Mouse (Mus musculus): ENCODE data around the gene Idnk.

Gene Idnk

DNA sequence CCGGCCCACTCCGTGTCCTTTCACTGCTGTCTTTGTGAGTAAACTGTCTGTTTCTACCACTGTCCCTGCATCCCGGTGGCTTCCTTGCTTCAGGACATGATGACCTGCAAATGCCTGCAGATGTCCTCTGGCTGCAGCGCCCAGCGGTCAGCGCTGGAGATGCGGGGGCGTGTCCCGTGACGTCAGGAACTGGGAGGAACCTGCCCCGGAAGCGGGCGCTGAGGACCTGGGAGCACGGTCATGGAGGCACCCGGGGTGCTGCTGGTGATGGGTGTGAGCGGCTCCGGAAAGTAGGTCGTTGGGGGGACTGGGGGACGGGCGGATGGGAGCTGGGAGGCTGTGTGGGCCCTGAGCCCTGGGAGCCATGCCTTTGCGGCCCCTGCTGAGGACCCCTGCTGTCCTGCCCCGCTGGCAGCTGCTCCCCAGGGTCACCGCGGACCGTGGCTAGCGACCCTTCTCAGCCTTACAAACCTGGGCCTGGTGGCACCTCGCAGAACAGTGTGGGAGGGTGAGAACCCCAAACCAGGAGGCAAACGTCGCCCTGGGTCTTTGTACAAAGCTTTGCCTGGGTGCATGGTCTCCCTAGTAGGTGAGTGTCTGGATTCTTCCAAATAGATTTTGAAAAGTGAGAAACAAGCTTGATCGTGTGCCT, at the start of gene Idnk:
TSS of gene Idnk (plus strand) at position 203 of the 652 bp plus-strand sequence.
- DNase-seq (ENCODE audit: low read depth, low spot score): peak; percentile 83

DNA sequence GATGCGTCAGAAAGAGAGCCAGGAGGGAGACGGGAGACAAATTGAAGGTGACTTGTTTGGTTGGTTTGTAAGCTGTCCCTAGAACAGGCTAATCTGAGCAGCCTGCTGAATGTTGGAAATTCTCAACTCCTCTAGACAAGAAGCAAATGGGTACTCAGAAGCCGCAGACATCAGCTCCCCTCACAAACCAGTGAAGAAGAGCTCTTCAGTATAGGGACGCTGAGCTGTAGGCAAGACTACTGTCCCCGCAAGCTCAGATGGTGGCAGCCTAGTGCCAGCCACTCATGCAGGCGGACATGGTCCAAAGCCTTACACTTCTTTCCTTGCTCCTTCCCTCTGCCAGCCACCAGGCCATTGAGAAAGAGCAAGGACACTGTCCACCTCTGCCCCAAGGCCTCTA, 46.1 kb upstream of the Idnk start:
- DNase-seq (ENCODE audit: low read depth, low spot score): no peak

DNA sequence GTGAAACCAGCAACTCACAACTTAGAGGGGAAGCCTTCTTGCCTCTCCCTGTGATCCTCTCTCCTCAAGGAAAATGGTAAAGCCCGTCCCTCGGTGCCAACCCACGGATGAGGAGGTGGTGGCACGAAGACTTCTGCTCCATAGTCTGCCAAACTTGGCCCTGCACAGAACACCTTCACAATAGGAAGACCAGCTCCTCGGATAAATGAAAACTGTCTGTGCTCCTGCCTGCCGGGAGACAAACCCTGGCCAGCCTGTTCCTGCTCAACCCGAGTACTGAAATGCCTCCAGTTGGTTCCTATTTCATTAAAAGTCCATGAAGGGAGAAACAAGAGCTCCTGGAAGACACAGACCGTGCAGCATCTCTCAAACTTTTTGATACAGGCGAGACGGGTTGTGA, 45.3 kb upstream of the Idnk start:
- DNase-seq (ENCODE audit: low read depth, low spot score): no peak

DNA sequence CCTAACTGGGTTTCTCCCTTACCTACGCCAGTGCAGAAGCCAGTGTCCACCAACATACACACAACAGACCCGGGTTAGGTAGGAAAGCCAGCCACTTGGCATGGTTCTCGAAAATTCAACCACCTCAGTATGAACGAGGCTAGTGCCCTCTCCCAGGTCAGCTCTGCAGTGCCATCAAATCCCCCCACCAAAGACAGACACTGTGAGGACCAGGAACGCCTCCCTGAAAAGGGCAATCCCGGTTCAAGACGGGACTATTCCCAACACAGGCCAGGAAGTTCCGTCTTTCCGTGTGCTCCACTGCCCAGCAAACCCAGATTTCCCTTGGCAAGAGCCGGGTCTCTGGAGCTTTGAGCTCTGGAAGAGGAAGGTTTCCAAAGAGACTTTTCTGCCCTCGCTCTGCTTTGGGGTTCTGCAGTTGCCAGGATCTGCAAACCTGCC, 44.8 kb upstream of the Idnk start:
- no peak for DNase-seq (ENCODE audit: low read depth, low spot score)

DNA sequence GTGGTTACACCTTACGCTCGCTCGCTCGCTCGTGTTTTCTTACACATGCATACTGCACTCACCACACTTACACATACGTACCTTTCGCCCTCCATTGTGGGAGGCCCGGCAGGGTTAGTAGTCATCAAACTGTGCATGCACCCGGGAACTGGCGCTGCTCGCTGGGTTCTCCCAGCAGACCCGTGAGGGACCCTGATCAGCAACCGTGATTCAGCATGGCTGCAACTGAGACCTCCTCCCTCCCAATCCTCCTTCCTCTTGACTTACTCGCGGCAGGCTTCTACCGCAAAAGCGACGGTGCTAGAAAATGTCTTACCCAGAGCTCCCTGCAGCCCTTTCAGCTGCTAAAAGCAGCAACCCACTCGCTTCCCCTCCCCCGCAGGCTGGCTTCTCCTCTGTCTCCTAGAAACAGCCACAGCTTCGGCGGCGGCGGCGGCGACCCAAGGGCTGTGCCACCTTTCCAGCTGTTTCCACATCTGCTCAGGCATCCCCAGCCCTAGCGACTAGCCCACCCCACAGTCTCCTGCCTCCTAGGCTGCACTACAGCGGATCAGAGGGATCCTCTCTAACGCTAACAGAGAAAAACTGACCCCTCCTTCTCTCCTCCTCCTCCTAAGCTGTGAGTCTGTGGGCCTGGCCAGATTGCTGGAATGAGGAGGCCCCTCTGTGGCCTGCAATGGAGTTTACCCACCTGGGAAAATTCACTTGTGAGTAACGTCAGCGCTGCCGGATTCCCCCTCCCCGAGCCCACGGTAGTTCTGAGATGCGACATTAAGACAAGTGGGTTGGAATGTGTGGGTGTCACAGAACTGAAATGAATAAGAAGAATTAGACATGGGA, 44.2 kb upstream of the Idnk start, which contains the start of gene Klhl3:
TSS of gene Klhl3 (minus strand) at position 532 of the 840 bp plus-strand sequence.
- peak; percentile 43 for DNase-seq (ENCODE audit: low read depth, low spot score)

DNA sequence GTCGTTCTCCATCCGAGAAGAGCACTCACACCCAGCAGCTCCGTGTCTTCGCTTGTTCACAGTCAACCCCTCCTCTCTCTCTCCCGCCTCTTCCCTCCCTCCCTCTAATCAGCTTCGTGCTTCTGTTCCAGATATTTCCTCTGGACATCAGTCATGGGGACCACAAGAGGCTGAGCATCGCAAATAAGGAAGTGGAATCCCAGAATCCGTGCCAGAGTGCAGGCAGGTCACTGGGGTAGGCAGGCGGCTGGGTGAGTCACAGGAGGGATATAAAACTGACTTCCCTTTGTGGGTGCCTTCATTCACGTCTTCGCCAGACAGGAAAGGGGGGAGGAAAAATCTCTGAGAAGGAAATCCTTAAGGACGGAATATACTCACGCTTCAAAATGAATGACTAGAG, 42.2 kb upstream of the Idnk start:
- no peak for DNase-seq (ENCODE audit: low read depth, low spot score)

DNA sequence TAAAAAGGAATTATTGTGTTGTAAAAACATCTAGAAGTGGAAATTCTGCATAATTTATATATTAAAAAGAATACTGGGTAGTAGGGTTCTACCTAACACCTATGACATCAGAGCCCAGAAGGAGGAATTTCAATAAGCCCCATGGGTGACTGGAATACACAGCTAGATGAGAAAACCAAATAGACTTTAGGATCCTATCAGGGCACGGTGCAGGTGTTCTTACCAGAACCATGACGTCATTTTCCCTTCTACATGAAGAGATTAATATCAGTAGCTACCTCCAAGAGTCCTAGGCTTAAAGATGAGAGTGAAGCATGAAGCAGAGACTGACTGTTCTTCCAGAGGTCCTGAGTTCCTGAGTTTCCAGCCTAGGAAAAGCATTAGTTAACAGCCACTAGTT, 40.6 kb upstream of the Idnk start:
- no peak for DNase-seq (ENCODE audit: low read depth, low spot score)

DNA sequence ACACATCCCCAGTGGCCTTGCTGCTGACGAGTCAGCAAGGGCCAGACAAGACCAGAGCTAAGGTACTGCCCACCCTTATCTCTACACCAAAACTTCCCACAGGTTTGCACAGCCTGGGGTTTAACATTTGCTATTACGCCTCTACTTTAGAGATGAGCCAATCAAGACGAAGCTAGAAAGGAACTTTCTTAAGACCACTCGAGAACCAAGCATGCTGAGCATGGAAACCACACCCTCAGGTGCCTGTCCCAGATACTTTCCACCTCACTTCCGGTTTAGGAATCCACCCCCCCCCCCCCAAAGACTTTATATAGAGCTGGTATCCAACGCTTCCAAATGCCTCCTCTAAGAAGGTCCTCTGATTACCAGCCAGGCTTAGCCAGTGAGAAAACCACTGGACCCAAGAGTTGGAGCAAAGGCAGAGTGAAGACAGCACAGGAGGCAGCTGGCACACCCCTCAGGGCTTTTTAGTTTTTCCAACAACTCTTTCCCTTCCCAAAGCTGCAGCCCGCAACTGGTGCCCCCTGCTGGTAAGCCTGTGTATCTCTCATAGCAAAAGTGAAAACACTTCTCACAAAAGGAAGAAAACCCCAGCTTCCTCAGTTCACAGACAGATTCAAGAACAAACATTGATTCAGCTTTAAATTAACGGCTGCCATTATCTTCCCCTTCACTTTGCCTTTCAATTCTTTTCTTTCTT, 40.0 kb upstream of the Idnk start:
- DNase-seq (ENCODE audit: low read depth, low spot score): no peak

DNA sequence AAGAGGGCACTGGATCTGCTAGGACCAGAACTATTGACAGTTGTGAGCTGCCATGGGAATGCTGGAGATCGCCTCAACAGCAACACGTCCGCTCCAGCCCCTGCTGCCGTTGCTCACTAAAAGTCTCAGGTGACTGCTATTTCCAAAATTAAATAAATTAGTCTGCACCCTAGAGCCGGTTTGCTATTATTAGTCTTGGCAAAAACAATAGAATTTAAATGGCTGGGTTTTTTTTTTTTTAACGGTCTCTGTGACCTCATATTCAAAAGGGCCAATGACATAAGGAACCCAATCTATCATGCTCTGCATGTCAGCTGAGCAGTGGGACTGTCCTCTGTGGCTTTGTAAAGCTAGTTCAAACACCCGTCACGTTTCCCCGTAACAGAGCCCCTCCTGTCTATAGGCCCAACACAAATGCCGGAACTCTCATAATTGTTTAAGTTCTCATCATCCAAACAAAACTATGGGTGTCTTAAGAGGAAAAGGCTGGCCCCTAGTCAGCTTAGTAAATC, 34.6 kb upstream of the Idnk start:
- DNase-seq (ENCODE audit: low read depth, low spot score): no peak

DNA sequence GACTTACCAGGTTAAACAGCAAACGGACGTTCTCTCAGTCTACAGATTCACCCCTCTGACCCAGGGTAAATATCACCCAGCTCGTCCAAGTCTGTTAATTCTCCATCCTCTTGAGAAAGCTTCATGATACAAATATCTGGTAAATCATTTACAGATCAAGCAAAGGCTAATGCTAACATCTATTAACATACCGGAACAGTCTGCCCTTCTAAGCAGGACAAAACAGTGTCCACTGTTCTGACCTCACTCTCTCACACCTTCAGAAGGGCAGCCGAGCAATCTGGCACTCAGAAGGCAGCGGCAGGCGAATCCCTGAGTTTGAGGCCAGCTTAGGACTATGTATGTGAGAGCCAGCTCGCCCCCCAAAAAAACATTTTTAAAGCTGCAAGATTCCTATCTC, 34.1 kb upstream of the Idnk start:
- DNase-seq (ENCODE audit: low read depth, low spot score): no peak

DNA sequence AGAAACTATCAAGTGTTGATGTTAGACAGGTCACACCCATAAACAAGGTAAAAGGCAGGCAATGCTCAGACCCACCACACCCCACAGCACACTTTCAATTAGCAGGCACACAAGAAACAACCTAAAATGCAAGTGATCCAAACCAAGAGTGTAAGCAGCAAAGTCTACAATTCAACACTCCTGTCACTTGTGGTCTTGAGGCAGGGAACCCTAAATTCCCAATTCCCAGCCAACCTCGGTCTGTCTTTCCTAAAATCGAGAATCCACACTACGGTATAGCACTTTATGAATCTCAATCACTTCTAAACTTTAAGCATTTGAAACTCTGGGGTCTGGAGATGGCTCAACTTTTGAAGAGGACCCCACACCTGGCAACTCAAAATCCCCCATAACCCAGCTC, 33.2 kb upstream of the Idnk start:
- no peak for DNase-seq (ENCODE audit: low read depth, low spot score)

DNA sequence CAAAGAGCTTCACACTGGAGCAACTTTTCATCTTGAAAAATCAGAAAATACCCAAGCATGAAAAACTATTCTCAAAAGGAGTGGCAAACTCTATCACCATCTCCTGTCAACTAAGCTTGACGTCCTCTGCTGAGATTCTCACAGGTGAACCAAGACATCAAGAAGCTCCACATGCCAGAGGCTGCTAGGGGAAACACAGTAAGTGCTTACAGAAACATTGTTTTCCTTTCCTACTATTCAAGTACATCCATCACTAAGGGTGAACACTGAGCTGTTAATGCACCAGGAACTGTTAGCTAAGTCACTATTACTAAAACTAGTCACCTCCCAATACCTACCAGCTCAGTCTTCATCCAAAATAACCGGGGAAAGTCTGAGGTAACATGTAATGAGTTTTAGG, 32.5 kb upstream of the Idnk start:
- no peak for DNase-seq (ENCODE audit: low read depth, low spot score)

DNA sequence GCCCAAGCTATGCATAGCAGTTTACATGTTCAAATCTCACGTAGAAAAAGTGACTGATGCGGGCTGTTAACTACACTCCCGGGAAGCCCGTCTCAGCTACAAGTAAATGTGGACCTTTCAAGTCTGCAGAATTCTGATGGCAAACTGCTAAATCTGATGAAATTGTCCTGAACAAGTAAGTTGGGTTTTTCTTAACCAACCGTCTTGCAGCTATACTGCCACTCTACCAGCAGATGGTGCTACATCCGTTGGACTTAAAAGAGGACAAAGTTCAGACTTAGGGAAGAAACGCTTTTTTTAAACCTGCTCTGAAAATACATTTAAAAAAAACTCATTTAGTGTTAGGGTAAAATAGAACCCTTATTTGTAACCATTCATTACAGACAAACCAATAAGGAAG, 31.3 kb upstream of the Idnk start:
- no peak for DNase-seq (ENCODE audit: low read depth, low spot score)

DNA sequence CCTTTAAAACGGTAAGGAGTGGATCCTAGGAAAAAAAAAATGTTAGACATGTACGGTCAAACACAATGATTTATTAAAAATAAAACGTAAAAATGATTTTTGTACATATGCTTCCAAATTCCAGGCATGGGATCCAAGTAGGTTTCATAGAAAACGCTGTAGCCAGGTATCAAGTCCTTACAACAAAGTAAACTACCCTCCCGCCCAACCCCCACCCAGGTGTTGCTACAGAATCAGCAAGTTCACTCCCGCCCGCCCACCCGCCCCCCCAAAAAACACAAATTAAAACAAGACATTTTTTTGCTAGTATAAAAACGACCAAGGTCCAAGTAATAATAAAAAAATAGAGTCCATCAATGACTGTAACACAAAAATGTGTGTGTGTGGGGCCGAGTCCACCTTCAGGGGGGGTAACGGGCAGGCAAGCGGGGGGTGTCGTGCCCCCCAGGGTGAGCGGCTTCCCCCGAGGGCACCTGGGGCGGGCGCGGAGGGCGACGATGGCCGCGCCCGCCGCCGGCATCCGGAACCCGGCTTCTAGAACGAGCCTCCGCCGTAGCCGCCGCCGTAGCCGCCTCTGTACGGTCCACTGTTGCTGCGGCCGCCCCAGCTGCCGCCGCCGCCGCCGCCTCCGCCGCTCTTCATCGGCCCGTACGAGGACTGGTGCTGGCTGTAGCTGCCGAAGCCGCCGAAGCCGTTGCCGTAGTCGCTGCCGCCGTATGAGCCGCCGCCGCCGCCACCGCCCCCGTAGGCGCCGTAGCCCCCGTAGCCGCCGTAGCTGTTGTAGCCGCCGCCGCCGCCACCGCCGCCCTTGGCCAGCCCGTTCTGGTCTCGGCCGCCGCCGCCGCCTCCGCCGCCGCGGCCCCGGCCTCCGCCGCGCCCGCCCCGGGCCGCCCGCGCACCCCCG, 30.3 kb upstream of the Idnk start:
- DNase-seq (ENCODE audit: low read depth, low spot score): no peak

DNA sequence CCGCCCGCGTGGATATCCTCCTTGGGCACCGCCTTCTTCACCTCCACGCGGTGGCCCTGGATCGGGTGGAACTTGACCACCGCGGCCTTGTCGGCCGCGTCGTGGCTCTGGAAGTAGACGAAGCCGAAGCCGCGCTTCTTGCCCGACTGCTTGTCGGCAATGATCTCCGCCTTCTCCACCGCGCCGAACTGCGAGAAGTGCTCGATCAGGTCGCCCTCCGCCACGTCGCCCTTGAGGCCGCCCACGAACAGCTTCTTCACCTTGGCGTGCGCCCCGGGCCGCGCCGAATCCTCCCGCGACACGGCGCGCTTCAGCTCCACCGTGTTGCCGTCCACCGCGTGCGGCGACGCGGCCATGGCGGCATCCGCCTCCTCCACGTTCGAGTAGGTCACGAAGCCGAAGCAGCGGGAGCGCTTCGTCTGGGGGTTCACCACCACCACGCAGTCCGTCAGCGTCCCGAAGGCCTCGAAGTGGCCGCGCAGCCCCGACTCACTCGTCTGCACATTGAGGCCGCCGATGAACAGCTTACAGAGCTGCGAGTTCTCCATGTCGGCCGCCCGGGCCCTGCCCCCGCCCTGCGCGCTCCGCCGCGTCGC, 29.6 kb upstream of the Idnk start:
- DNase-seq (ENCODE audit: low read depth, low spot score): no peak

DNA sequence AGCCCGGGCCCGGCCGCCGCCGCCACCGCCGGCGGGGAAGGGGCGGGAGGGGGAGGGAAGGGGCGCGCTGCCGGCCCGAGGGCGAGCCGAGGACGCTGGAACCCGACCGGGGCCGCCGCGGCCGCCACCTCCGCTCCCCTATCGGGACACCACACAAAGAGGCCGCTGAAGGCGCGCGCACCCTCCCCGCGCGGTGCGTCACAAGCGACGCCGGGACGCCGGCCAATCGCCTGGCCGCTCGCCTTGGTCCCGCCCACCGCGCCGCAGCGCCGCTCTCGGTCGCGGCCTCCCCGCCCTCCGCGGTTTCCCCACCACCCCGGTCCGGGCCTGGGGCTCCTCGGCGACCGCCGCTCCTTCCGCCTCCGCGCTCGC, 29.1 kb upstream of the Idnk start, which contains the start of gene Hnrnpa0:
TSS of gene Hnrnpa0 (minus strand) at position 161 of the 372 bp plus-strand sequence.
- DNase-seq (ENCODE audit: low read depth, low spot score): peak; percentile 93

DNA sequence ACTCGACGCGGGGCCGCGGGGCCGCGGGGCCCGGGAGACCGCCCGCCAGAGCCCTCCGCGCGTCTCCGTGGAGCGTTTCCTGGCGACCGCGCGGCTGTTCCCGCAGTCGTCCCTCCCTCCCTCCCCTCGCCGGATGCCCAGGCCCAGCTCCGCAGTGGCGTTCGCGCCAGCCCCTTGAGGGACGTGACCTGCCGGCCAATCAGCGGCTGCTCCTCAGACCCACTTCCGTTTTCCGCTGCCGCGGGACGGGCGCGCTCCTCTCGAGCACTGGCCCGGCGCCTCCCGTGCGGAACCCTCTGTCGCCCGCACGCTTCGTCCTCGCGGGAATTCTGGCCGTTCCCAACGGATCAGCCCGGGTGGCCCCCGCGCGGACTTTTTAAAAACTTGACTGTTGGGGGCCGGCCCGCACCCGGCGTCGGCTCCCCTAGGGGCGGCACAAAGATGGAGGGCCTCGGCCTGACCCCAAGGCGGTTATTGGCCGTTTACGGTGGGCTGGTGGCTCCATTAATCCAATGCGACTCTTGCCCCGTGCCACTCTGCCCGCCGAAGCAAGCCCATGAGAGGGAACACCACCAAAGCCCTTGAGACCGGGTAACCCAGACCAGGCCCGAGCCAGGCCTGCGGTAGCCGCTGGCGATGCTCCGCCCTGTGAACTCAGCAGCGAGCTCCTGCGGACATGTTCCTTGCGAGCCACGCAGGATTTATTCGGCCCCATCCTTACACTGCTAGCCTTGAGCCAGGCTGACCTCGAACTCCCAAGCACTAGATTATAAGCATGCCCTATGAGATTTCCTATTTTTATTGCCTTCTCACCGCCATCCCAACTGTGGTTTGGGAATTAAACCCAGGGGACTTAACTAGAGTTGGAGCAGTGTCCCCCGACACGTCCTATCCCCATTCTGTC, 28.4 kb upstream of the Idnk start:
- peak; percentile 89 for DNase-seq (ENCODE audit: low read depth, low spot score)

DNA sequence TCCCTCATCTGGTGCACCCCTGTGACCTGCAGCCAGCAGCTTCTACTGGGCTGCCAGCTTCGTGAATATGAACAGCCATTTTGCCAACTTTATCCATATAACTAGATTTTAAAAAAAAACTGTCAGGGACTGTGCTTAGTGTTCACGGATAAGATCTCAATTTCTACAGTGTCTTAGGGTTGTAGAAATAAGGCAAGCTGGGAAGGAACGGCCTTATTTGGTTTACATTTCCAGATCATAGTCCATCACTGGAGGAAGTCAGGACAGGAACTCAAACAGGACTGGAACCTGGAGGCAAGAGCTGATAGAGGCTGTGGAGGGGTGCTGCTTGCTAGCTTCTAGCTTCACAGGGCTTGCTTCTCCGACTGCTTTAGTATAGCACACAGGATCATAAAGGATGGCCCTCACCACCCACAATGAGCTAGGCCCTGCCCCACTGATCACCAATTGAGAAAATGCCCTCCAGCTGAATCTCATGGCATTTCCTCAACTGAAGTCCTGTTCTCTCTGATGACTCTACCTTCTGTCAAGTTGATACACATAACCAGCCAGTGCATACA, 27.7 kb upstream of the Idnk start:
- no peak for DNase-seq (ENCODE audit: low read depth, low spot score)

DNA sequence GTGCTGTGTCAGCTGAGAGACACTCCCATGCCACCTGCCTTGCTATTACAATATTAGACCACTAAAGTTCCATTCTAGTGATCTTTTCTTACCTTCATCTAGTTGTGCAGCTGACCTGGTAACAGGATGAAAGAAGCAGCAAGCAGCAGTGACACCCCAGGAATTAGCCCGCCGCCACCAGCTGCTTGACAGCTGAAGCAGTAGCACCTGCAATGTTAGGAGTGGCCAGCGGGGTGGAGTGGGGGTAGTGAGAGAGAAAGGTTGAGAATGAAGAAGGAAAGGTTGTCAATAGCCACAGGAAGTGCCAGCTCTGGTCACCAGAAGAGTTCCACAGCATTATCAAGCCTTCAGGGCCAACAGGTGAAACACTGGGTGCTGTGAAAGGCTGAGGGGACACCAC, 25.8 kb upstream of the Idnk start:
- DNase-seq (ENCODE audit: low read depth, low spot score): no peak

Measured in embryo, embryonic 11.5 days (tissue).